Mouse (Mus musculus): ENCODE measurements around the gene Mmrn1.
"Not testable (repeated sequence)": the region's sequence is repeated elsewhere in the genome, so short reads cannot be mapped to it uniquely, and the experiment has no call there.

Mmrn1 gene

GRCm38 (mm10) chr6:60924676-60925075, at the start of gene Mmrn1:
TSS of gene Mmrn1 (plus strand) at chr6:60924976.
- not testable (repeated sequence) for DNase-seq

- no peak for DNase-seq
Measured at GRCm38 (mm10) chr6:60880362-60880761, 44.4 kb upstream of the Mmrn1 start.

GRCm38 (mm10) chr6:60881534-60881933, 43.2 kb upstream of the Mmrn1 start:
- no peak for DNase-seq

GRCm38 (mm10) chr6:60907272-60907671, 17.5 kb upstream of the Mmrn1 start:
- no peak for DNase-seq

GRCm38 (mm10) chr6:60931364-60931763, 6.6 kb downstream of the Mmrn1 start:
- peak; percentile 20 for DNase-seq

- no peak for DNase-seq
Measured at GRCm38 (mm10) chr6:60934835-60935234, 10.1 kb downstream of the Mmrn1 start.

- DNase-seq, result no peak
Measured at GRCm38 (mm10) chr6:60935448-60936130, 10.8 kb downstream of the Mmrn1 start.

- DNase-seq, result no peak
Measured at GRCm38 (mm10) chr6:60944178-60944577, 19.4 kb downstream of the Mmrn1 start.

- no peak for DNase-seq
Measured at GRCm38 (mm10) chr6:60944621-60945020, 19.8 kb downstream of the Mmrn1 start.

- DNase-seq, result peak; percentile 18
Measured at GRCm38 (mm10) chr6:60950415-60950814, 25.6 kb downstream of the Mmrn1 start.

- DNase-seq, result no peak
Measured at GRCm38 (mm10) chr6:60961285-60961684, 36.5 kb downstream of the Mmrn1 start.

- no peak for DNase-seq
Measured at GRCm38 (mm10) chr6:60961838-60962237, 37.1 kb downstream of the Mmrn1 start.

GRCm38 (mm10) chr6:60962668-60963067, 37.9 kb downstream of the Mmrn1 start:
- DNase-seq, result no peak

- DNase-seq, result no peak
Measured at GRCm38 (mm10) chr6:60963726-60964125, 39.0 kb downstream of the Mmrn1 start.

GRCm38 (mm10) chr6:60966931-60967330, 42.2 kb downstream of the Mmrn1 start:
- no peak for DNase-seq

- DNase-seq, result no peak
Measured at GRCm38 (mm10) chr6:60969407-60969806, 44.6 kb downstream of the Mmrn1 start.

GRCm38 (mm10) chr6:60970811-60971210, 46.0 kb downstream of the Mmrn1 start:
- no peak for DNase-seq

GRCm38 (mm10) chr6:60978610-60979009, 53.8 kb downstream of the Mmrn1 start:
- DNase-seq, result no peak

- DNase-seq, result no peak
Measured at GRCm38 (mm10) chr6:60979039-60979438, 54.3 kb downstream of the Mmrn1 start.

GRCm38 (mm10) chr6:60984360-60984759, 59.6 kb downstream of the Mmrn1 start:
- DNase-seq, result no peak

GRCm38 (mm10) chr6:60985919-60986318, 61.1 kb downstream of the Mmrn1 start:
- DNase-seq, result no peak

GRCm38 (mm10) chr6:60986914-60987313, 62.1 kb downstream of the Mmrn1 start:
- DNase-seq, result no peak

GRCm38 (mm10) chr6:60987804-60988203, 63.0 kb downstream of the Mmrn1 start:
- DNase-seq, result no peak

- DNase-seq, result no peak
Measured at GRCm38 (mm10) chr6:60992366-60992765, 67.6 kb downstream of the Mmrn1 start.
